Mouse (Mus musculus) embryo, embryonic 9.5 days (tissue): ENCODE measurements at regions not wholly inside any gene's neighbourhood (a gene's known extent, or its start where the extent isn't known, plus 50 kb on each side); places are given as distances from the start of the nearest gene placed in this dataset.
A peak's percentile ranks its signal among the peaks of the same experiment; 100 is the strongest.

Experiments
- DNase-seq: peaks from one replicate; pipeline ENCODE4 v3.0.0-alpha.2; 2017; ENCODE audit errors: extremely low spot score

- DNase-seq = no peak
These were observed 104.7 kb downstream of the Nsun3 start for GRCm38 (mm10) chr16:62681880-62682279.

- no peak for DNase-seq
These were observed 109.8 kb downstream of the Nsun3 start for GRCm38 (mm10) chr16:62676815-62677214.

- DNase-seq = no peak
These were observed 129.2 kb downstream of the Nsun3 start for GRCm38 (mm10) chr16:62657383-62657782.

GRCm38 (mm10) chr16:62654436-62654835 is 132.2 kb downstream of the Nsun3 start:
- no peak for DNase-seq

- no peak for DNase-seq
These were observed 132.8 kb downstream of the Nsun3 start for GRCm38 (mm10) chr16:62653817-62654216.

GRCm38 (mm10) chr16:62652769-62653465 is 133.7 kb downstream of the Nsun3 start:
- DNase-seq = no peak

GRCm38 (mm10) chr16:62650856-62651255 is 135.8 kb downstream of the Nsun3 start:
- DNase-seq = no peak

- DNase-seq = no peak
These were observed 138.3 kb downstream of the Nsun3 start for GRCm38 (mm10) chr16:62648326-62648725.

- peak; percentile 17 for DNase-seq
These were observed 140.5 kb downstream of the Nsun3 start for GRCm38 (mm10) chr16:62646113-62646512.

GRCm38 (mm10) chr16:62642859-62643403 is 143.7 kb downstream of the Nsun3 start:
- no peak for DNase-seq

- DNase-seq = no peak
These were observed 162.7 kb downstream of the Nsun3 start for GRCm38 (mm10) chr16:62623938-62624337.

- no peak for DNase-seq
These were observed 175.7 kb downstream of the Nsun3 start for GRCm38 (mm10) chr16:62610873-62611272.

- DNase-seq = no peak
These were observed 178.0 kb downstream of the Nsun3 start for GRCm38 (mm10) chr16:62608617-62609016.

GRCm38 (mm10) chr16:62605920-62606319 is 180.7 kb downstream of the Nsun3 start:
- DNase-seq = no peak

GRCm38 (mm10) chr16:62562051-62562450 is 224.6 kb downstream of the Nsun3 start:
- peak; percentile 15 for DNase-seq

GRCm38 (mm10) chr16:62543156-62543555 is 243.5 kb downstream of the Nsun3 start:
- no peak for DNase-seq

- DNase-seq = no peak
These were observed 248.7 kb downstream of the Nsun3 start for GRCm38 (mm10) chr16:62537730-62538479.

- DNase-seq = no peak
These were observed 277.3 kb downstream of the Nsun3 start for GRCm38 (mm10) chr16:62509321-62509720.

- DNase-seq = no peak
These were observed 279.7 kb downstream of the Nsun3 start for GRCm38 (mm10) chr16:62506725-62507482.

GRCm38 (mm10) chr16:62500870-62501269 is 285.7 kb downstream of the Nsun3 start:
- no peak for DNase-seq

- DNase-seq = no peak
These were observed 286.3 kb downstream of the Nsun3 start for GRCm38 (mm10) chr16:62500334-62500733.

GRCm38 (mm10) chr16:62498761-62499160 is 287.9 kb downstream of the Nsun3 start:
- DNase-seq = no peak
